Mouse (Mus musculus) T-helper 1 cell (primary cell): ENCODE data around the gene Bace2.

ENCODE experiments used
- in situ Hi-C: fragments of 300-600 bp; cut with MboI, MseI; formaldehyde crosslinking; loops from one replicate; pipeline ENCODE4 v1.15.1; 2025; ENCODE audit warnings: high pct_unique_total_duplicates

Gene Bace2

GRCm38 (mm10) chr16:97467472-97467871, 110.9 kb downstream of the Bace2 start:
- in situ Hi-C loops = no loop called here

GRCm38 (mm10) chr16:97467993-97468791, 111.7 kb downstream of the Bace2 start:
- in situ Hi-C loops = no loop called here

GRCm38 (mm10) chr16:97474671-97475070, 118.1 kb downstream of the Bace2 start:
- in situ Hi-C loops = no loop called here

GRCm38 (mm10) chr16:97475581-97475980, 119.0 kb downstream of the Bace2 start:
- in situ Hi-C loops = no loop called here

DNA sequence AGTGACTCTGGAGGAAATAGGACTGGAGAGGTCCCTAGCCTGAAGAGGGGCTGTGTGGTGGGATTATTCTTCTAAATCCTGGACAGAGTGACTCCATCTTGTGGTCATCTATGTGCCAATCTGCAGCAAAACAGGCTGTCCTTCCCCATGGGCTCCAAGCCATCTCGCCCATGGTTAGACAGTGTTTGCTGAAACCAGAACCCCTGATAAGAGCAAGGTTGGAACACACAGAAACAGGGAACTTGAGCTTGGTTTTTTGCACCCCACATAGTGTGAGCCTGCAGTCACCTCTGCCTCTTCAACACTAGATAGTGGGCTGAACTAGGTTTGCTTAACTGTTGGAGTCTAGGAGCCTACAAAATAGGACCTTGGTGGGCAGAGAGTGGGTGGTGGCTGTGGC, 120.0 kb downstream of the Bace2 start:
- in situ Hi-C loops = no loop called here

GRCm38 (mm10) chr16:97478655-97479054, 122.1 kb downstream of the Bace2 start:
- in situ Hi-C loops = no loop called here

GRCm38 (mm10) chr16:97492369-97492768, 135.8 kb downstream of the Bace2 start:
- in situ Hi-C loops = no loop called here
